Mouse (Mus musculus) 3T3-L1 (cell line): ENCODE measurements at regions not wholly inside any gene's neighbourhood (a gene's known extent, or its start where the extent isn't known, plus 50 kb on each side); places are given as distances from the start of the nearest gene placed in this dataset.

Experiments used
- DNase-seq: peaks from one replicate; pipeline ENCODE4 v3.0.0-alpha.2; 2015; ENCODE audit warnings: low read depth, low spot score

- DNase-seq = no peak
Measured at GRCm38 (mm10) chrX:109686502-109687130, 490.1 kb downstream of the Gm6377 start.

GRCm38 (mm10) chrX:109734961-109735537, 538.5 kb downstream of the Gm6377 start:
- DNase-seq = peak; percentile 39

- DNase-seq = no peak
Measured at GRCm38 (mm10) chrX:109735967-109736366, 539.4 kb downstream of the Gm6377 start.
